Mouse (Mus musculus) megakaryocyte-erythroid progenitor cell, adult 5-6 weeks (primary cell): ENCODE data around the gene Eif4a3. TPM values are rescaled to one million over a fixed set of nuclear protein-coding genes. Genes with fewer than 3 reads are reported as not detected.
"Not testable (repeated sequence)": the region's sequence is repeated elsewhere in the genome, so short reads cannot be mapped to it uniquely, and the experiment has no call there.

Experiments used
- ATAC-seq: replicated peaks from 2 replicates; pipeline ENCODE4 v1.8.0; 2016; ENCODE audit warnings: mild to moderate bottlenecking, inconsistent platforms; ENCODE audit not compliant: severe bottlenecking, poor library complexity, low FRiP score, low TSS enrichment
- total RNA-seq, 2 experiments: library from RNA; stranded (forward) in 1 of 2; stranded (reverse) in 1 of 2; fragments of 200-1000, 215-1000 nt in 1 of 2; fragments of >200 nt in 1 of 2; fragmentation: Nextera tagmentation in 1 of 2; gene quantifications; 2 replicates each; pipeline ENCODE4 v1.2.3; 2014 to 2017

Gene Eif4a3
- total RNA-seq, 2 experiments from 2014 or later, result 229 to 360 TPM

GRCm38 (mm10) chr11:119258216-119258571 is 41.7 kb downstream of the Eif4a3 start:
- ATAC-seq, result no peak

DNA sequence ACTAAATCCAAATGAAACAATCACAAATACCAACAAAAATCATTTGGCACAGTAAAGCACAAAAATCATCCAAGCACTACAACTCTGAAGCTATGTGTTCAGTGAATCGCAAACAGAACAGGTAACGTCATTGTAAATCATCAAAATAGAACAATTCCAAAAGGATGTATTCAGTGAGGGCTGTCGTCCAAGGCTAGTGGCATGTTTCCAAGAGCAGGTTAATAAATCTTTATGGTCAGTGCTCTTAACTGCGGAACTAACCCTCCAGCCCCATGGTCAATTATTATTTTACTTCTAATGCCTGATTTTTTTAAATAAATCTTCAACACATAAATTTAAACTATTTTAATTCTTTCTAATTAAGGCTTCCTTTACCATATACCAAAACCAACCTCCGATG is 43.3 kb downstream of the Eif4a3 start:
- not testable (repeated sequence) for ATAC-seq

GRCm38 (mm10) chr11:119252854-119253541 is 46.9 kb downstream of the Eif4a3 start:
- ATAC-seq, result peak; percentile 88

DNA sequence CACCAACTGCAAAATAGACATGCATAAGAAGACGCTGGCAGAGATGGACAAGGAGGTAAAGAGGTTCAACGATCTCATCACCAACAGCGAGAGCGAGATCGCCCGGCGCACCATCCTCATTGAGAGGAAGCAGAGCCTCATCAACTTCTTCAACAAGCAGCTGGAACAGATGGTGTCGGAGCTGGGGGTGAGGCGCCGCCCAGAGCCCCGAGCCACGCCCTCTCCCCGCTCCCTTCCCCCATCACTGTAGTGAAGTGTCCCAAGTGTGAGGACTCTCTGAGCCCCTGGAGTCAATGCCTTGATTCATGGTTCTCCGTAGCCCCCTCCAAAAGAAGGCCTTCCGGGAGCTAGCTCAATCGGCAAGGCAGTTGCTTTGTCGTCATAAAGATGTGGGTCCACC is 48.9 kb downstream of the Eif4a3 start:
- ATAC-seq, result no peak

DNA sequence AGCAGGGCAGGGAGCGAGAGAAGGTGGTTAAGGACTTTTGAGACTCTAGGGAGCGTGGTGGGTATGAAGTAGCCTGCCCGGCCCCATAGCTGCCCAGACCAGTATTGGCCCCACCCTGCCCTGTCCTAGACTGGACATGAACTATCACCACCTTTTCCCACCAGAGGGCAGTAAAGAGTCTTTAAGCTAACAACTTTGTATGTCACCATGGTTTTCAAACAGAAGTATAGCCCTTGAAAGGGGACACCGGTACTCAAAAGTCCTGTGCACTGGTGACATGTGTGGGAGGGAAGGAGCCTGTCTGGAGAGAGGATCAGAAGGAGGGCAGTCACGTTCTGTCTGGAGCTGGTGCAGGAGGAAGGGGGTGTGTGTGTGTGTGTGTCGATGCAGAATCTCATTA is 50.9 kb downstream of the Eif4a3 start:
- peak; percentile 62 for ATAC-seq

DNA sequence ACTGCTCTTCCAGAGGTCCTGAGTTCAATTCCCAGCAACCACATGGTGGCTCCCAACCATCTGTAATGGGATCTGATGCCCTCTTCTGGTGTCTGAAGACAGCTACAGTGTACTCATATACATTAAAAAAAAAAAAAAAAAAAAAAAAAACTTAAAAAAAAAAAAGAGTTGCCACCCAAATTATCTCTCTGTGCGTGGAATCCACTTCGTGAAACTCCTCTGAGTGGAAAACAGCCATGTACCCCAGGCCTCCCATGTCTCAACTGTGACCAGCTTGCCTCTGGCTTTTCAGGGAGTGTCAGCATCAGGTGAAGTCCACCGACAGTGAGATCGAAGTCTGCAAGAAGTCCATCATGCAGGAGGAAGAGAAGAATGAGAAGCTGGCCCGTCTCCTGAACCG is 54.3 kb downstream of the Eif4a3 start:
- not testable (repeated sequence) for ATAC-seq

- ATAC-seq, result no peak
These were observed 60.4 kb downstream of the Eif4a3 start for GRCm38 (mm10) chr11:119239480-119239879.

Other genes with a start within 250 kb of the Eif4a3 start
- gene Cbx4, start 213.9 kb downstream of the Eif4a3 start, total RNA-seq (2014; fragmentation: Nextera tagmentation), result 5.2 and 5.4 TPM in 2 replicates
- gene Cbx4, start 213.9 kb downstream of the Eif4a3 start, total RNA-seq (2017), result 3.9 and 11.6 TPM in 2 replicates
- 0.35 and 1.2 TPM in 2 replicates for gene Tbc1d16, start 71.6 kb downstream of the Eif4a3 start, total RNA-seq (2014; fragmentation: Nextera tagmentation)
- 0.61 and 2.0 TPM in 2 replicates for gene Tbc1d16, start 71.6 kb downstream of the Eif4a3 start, total RNA-seq (2017)
- gene Ccdc40, start 71.5 kb downstream of the Eif4a3 start, total RNA-seq (2014; fragmentation: Nextera tagmentation), result 6.4 and 8.6 TPM in 2 replicates
- gene Ccdc40, start 71.5 kb downstream of the Eif4a3 start, total RNA-seq (2017), result 4.3 and 13.1 TPM in 2 replicates
- 33.7 and 44.1 TPM in 2 replicates for gene Gaa, start 32.2 kb downstream of the Eif4a3 start, total RNA-seq (2014; fragmentation: Nextera tagmentation)
- gene Gaa, start 32.2 kb downstream of the Eif4a3 start, total RNA-seq (2017), result 22.6 and 34.2 TPM in 2 replicates
- not detected in 2 replicates for gene Card14, start 7.7 kb upstream of the Eif4a3 start, total RNA-seq (2014; fragmentation: Nextera tagmentation)
- not detected in 2 replicates for gene Card14, start 7.7 kb upstream of the Eif4a3 start, total RNA-seq (2017)
- 6.3 and 11.9 TPM in 2 replicates for gene Sgsh, start 55.4 kb upstream of the Eif4a3 start, total RNA-seq (2014; fragmentation: Nextera tagmentation)
- gene Sgsh, start 55.4 kb upstream of the Eif4a3 start, total RNA-seq (2017), result 3.6 and 5.1 TPM in 2 replicates
- gene Slc26a11, start 55.5 kb upstream of the Eif4a3 start, total RNA-seq (2014; fragmentation: Nextera tagmentation), result 1.7 and 4.4 TPM in 2 replicates
- 0.65 and 1.5 TPM in 2 replicates for gene Slc26a11, start 55.5 kb upstream of the Eif4a3 start, total RNA-seq (2017)
- 87.9 and 107 TPM in 2 replicates for gene Rnf213, start 93.0 kb upstream of the Eif4a3 start, total RNA-seq (2014; fragmentation: Nextera tagmentation)
- 69.3 and 77.1 TPM in 2 replicates for gene Rnf213, start 93.0 kb upstream of the Eif4a3 start, total RNA-seq (2017)
- gene Endov, start 191.3 kb upstream of the Eif4a3 start, total RNA-seq (2014; fragmentation: Nextera tagmentation), result 10.5 and 14.2 TPM in 2 replicates
- gene Endov, start 191.3 kb upstream of the Eif4a3 start, total RNA-seq (2017), result 19.8 and 20.0 TPM in 2 replicates
- not detected in 2 replicates for gene Nptx1, start 247.7 kb upstream of the Eif4a3 start, total RNA-seq (2014; fragmentation: Nextera tagmentation)
- not detected in 2 replicates for gene Nptx1, start 247.7 kb upstream of the Eif4a3 start, total RNA-seq (2017)